Comparison of ENCODE assay signal across 8 mouse cellular contexts in the genomic region with DNA sequence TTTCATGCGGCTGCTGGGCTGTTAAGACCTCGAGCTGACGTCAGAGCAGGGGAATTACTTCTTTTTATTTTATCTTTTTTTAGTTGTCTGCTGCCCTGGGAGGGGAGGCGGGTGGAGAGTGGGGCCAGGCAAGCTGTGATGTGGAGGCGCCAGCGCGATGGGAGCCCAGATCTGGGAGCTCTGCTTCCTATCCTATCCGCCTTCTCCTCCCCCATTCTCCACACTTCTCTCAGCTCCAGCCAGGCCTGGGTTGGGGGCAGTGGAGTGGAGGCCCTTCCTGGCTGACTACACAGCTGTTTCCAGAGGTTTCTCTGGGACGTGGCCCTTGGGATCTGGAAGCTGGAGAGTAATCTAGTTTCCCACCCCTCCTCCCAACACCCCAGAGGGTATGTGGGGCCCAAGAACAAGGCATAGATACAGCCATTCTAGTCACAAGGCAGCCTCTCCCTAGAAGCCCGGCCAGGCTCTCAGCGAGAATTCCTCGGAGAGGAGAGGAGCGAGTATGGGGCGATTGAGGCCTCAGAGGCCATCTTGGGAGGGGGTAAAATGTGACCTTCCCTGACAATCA. TPM values are rescaled to one million over a fixed set of nuclear protein-coding genes. Genes with fewer than 3 reads are reported as not detected.
DNase-seq lines count a peak whose midpoint lies in the region; ATAC-seq and TF ChIP-seq lines count a peak whose summit lies in the region.

No protein-coding gene starts in this region.

- peak overlapping the region; percentile 93 for H3K4me3 ChIP-seq in forebrain, embryonic 15.5 days
- peak overlapping the region; percentile 99 for H3K4me3 ChIP-seq in lung, embryonic 14.5 days (ENCODE audit: low read depth, low read length)

- no peaks in the 10 kb centered on the region for H3K27me3 ChIP-seq in forebrain, embryonic 15.5 days
- no peaks in the 10 kb centered on the region for H3K27me3 ChIP-seq in lung, embryonic 14.5 days (ENCODE audit: insufficient read depth, low read length)

- peaks cover 48% of the 10 kb centered on the region for H3K4me1 ChIP-seq in forebrain, embryonic 15.5 days
- H3K4me1 ChIP-seq in lung, embryonic 14.5 days (ENCODE audit: insufficient read depth): peaks cover 42% of the 10 kb centered on the region

- intact Hi-C loops in heart, postnatal 25 days (cut with DNase I): loop anchor here (5.0 kb wide), 1 partner anchor 36 kb away; no protein-coding TSS in a partner anchor

- WGBS in forebrain, embryonic 15.5 days: 2% methylated on average over 14 of the region's 14 CpGs
- 0% methylated on average over 14 of the region's 14 CpGs for WGBS in lung, embryonic 14.5 days

- H3K27ac ChIP-seq in forebrain, embryonic 15.5 days (replicated peaks): peak overlapping the region; percentile 96
- peak overlapping the region; percentile 99 for H3K27ac ChIP-seq in lung, embryonic 14.5 days (ENCODE audit: low read depth)

- H3K9ac ChIP-seq in forebrain, embryonic 15.5 days (replicated peaks): peak overlapping the region; percentile 96
- H3K9ac ChIP-seq in lung, embryonic 14.5 days: peak overlapping the region; percentile 100

- peak; percentile 11 for DNase-seq in ES-CJ7 (ENCODE audit: low read depth, low spot score)
- peak; percentile 53 for DNase-seq in adrenal gland, adult 8-10 months
- peak; percentile 42 for DNase-seq in heart, postnatal 25 days (ENCODE audit: low spot score)
- peak; percentile 79 to 83 for DNase-seq in layer of hippocampus, adult 18-20 months (ENCODE audit: low spot score in 2 of 2)
- DNase-seq in lung, embryonic 14.5 days: peak; percentile 75
- peak; percentile 46 for DNase-seq in ovary, postnatal 14 days (ENCODE audit: low spot score)

- peak overlapping the region; percentile 71 for H3K4me2 ChIP-seq in forebrain, embryonic 15.5 days (replicated peaks)
- peak overlapping the region; percentile 91 for H3K4me2 ChIP-seq in lung, embryonic 14.5 days

- H3K36me3 ChIP-seq in forebrain, embryonic 15.5 days: no peaks in the 10 kb centered on the region
- H3K36me3 ChIP-seq in lung, embryonic 14.5 days (ENCODE audit: insufficient read depth): no peaks in the 10 kb centered on the region

- no peak for TF ChIP-seq CTCF in lung, embryonic 14.5 days (IDR thresholded peaks at IDR 0.05; ENCODE audit: low read depth)

- no peaks in the 10 kb centered on the region for H3K9me3 ChIP-seq in forebrain, embryonic 15.5 days
- H3K9me3 ChIP-seq in lung, embryonic 14.5 days (ENCODE audit: low read depth, low read length): no peaks in the 10 kb centered on the region

- peak; percentile 27 for ATAC-seq in forebrain, embryonic 15.5 days (replicated peaks)
- peak; percentile 44 for ATAC-seq in lung, embryonic 14.5 days (ENCODE audit: insufficient read depth)
- no peak for ATAC-seq in monocyte, adult 5-6 weeks (replicated peaks; ENCODE audit: insufficient number of reproducible peaks, low FRiP score, low TSS enrichment, poor library complexity, severe bottlenecking)

RNA-seq across cellular contexts. Expression of gene Rai1, which starts 1.8 kb away (rescaled TPM):
- total RNA-seq in adrenal gland, adult 8-10 months (2022): 10 to 100 TPM; 46.6 to 87.7 (median 60.0) TPM
- polyA plus RNA-seq in forebrain, embryonic 15.5 days (2015; fragmentation: Nextera tagmentation; extraction: Ambion mirVana): 31.9 and 34.2 TPM in 2 replicates
- total RNA-seq in heart, postnatal 25 days (2021): 10 to 100 TPM; 23.4 to 24.4 TPM
- total RNA-seq in layer of hippocampus, adult 18-20 months (2021): 10 to 100 TPM; 76.2 to 80.9 TPM
- 31.8 and 37.8 TPM in 2 replicates for polyA plus RNA-seq in lung, embryonic 14.5 days (2014; fragmentation: Nextera tagmentation; extraction: Ambion mirVana)
- total RNA-seq in monocyte, adult 5-6 weeks (2017): 4.6 to 18.1 TPM (median 10.3 TPM) in 3 replicates

Comparison
In these comparisons a context has a peak if more than half of its experiments do, and no peak if none do; other contexts are left out.
1. DNase-seq: peak in every context shown above with its lines; median percentile 81 in layer of hippocampus, adult 18-20 months; 75 in lung, embryonic 14.5 days; 53 in adrenal gland, adult 8-10 months; 46 in ovary, postnatal 14 days; 42 in heart, postnatal 25 days; 11 in ES-CJ7.